Mouse (Mus musculus) c-Kit-positive CD71-positive TER-119-positive erythroid progenitor cells, embryonic 14.5 days (primary cell): ENCODE measurements around the gene Rimklb.
A peak's percentile ranks its signal among the peaks of the same experiment; 100 is the strongest.
"Not testable (repeated sequence)": the region's sequence is repeated elsewhere in the genome, so short reads cannot be mapped to it uniquely, and the experiment has no call there.

Experiments used
- DNase-seq: peaks from one replicate; pipeline ENCODE4 v3.0.0-alpha.2; 2013; ENCODE audit warnings: low spot score

Gene Rimklb

DNA sequence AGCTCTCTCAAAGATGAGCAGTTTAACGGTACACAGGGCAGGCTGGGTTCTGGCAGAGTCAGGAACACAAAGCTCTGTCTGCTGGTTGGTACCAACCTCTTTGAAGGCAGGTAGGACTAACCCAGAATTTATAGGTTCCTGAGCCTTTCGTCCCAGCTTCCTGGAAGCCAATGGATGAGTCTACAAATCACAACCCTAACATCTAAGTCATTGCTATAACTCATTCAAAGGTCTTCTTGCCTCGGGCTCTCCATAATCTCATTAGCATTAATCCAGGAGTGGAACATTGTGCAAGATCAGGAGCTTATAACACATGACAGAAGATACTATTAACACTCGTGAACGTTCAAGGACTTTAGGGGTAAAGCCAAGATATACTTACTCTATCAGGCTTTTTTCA, at the start of gene Rimklb:
TSS of gene Rimklb (minus strand) at position 101 of the 400 bp plus-strand sequence.
- no peak for DNase-seq

DNA sequence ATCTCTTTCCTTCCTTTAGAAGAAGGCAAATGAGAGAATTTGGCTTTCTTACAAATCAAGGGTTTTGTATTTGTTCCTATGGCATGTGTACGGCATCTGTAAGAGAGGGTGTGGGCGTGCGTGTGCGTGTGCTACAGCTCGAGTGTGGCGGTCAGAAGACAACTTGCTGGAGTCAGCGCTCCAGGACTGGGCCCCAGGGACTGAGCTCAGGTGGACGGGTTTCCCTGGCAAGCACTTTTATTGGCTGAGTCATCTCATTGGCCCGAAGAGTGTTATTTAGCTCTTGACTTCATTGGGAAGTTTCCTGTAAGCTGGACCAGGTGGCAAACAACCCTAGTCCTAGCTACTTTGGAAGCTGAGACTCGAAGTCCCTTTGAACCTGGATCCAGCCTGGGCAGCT, 47.4 kb upstream of the Rimklb start:
- DNase-seq, result no peak

GRCm38 (mm10) chr6:122545289-122545882, 46.8 kb upstream of the Rimklb start:
- DNase-seq, result no peak

DNA sequence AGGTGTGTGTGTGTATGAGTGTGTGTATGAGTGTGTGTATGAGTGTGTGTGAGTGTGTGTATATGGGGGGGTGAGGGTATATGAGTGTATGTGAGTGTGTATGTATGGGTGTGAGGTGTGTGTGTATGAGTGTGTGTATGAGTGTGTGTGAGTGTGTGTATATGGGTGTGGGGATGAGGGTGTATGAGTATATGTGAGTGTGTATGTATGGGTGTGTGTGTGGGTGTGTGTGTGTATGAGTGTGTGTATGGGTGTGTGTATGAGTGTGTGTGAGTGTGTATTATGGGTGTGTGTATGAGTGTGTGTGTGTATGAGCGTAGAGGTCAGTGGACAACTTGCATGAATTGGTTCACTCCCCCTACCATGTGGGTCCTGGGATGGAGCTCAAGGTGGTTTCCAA, 46.1 kb upstream of the Rimklb start:
- DNase-seq, result no peak

DNA sequence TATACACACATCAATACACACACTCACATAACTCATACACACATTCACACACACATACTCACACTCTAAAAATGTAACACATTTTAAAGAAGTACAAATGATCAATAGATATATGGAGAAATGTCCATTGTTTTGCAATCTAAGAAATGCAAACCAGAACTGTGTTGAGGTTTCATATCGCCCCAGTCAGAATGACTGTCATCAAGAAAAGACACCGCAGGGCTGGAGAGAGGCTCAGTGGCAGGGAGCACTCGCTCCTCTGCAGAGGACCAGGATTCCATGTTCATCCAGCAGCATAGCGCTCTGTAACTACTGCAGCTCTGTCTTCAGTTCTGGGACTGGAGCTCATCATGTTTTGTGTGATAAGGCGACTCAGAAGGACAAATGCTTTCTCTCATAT, 45.0 kb upstream of the Rimklb start:
- DNase-seq, result no peak

DNA sequence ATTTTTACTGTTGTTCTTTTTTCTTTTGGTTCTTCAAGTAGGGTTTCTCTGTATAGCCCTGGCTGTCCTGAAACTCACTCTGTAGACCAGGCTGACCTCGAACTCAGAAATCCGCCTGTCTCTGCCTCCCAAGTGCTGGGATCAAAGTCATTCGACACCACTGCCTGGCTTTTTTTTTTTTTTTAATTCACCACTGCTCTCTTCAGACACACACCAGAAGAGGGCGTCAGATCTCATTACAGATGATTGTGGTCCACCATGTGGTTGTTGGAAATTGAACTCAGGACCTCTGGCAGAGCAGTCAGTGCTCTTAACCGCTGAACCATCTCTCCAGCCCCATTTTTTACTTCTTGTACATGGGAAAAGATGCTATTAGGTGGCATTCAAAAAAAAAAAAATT, 43.9 kb upstream of the Rimklb start:
- DNase-seq, result not testable (repeated sequence)

- no peak for DNase-seq
Measured at GRCm38 (mm10) chr6:122539564-122539963, 41.0 kb upstream of the Rimklb start.

- no peak for DNase-seq
Measured at GRCm38 (mm10) chr6:122534032-122534431, 35.5 kb upstream of the Rimklb start.

DNA sequence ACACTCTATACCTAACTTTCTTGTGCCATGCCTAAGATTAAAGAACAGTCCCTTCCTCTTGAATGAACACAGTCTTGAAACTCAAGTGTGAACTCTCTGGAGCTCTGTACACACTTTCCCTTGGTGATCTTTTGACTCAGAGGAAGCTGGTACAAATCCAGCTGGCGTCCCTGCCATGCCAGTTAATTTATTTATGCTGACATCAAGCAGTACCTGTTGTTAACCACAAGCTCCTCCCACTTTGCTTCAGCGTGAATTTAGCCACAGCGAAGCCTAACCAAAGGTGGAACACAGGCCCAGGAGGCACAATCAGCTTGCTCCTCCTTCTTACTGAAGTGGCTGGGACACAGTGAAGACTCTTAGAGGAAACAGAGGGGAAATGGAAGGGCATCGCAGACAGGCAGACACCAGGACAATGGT, 34.3 kb upstream of the Rimklb start:
- no peak for DNase-seq

GRCm38 (mm10) chr6:122531466-122532174, 33.1 kb upstream of the Rimklb start:
- no peak for DNase-seq

DNA sequence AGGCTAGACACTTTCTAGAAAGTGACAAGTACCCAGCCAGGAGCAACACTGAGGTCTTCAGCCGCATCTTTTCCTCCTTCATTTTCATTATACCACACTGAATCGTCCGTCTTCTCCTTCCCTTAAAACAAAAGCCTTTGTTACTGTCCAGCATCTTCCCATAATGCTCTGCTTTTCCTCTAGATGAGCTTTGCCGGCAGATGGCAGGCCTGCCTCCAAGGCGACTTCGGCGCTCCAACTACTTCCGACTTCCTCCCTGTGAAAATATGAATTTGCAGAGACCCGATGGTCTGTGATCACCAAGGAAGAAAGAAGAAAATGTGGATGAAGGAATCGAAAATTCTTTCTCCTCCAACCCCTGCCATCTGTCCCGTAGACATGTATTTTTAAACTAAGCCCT, 29.6 kb upstream of the Rimklb start:
- no peak for DNase-seq

GRCm38 (mm10) chr6:122527596-122527995, 29.0 kb upstream of the Rimklb start:
- DNase-seq, result no peak

- DNase-seq, result no peak
Measured at GRCm38 (mm10) chr6:122523289-122523688, 24.7 kb upstream of the Rimklb start.

- no peak for DNase-seq
Measured at GRCm38 (mm10) chr6:122522595-122522994, 24.0 kb upstream of the Rimklb start.

DNA sequence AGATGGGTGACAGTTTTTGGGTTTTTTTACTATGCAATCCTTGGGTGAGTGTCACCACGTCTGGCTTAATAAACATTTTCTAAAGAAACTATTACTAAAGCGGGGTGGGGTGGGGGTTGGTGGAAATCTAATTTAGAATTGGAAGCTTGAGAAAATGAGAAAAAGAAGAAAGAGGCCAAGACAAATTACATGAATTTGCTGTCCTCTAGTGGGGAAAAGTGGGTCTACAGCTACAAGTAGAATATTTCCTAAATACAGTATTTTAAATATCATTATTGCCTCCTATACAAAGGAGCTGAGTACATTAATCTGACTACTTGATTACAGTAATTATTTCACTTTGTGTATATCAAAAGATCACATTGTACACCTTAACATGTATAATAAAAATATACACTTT, 20.8 kb upstream of the Rimklb start:
- no peak for DNase-seq

- DNase-seq, result no peak
Measured at GRCm38 (mm10) chr6:122517668-122518067, 19.1 kb upstream of the Rimklb start.

GRCm38 (mm10) chr6:122515762-122516161, 17.2 kb upstream of the Rimklb start:
- not testable (repeated sequence) for DNase-seq

DNA sequence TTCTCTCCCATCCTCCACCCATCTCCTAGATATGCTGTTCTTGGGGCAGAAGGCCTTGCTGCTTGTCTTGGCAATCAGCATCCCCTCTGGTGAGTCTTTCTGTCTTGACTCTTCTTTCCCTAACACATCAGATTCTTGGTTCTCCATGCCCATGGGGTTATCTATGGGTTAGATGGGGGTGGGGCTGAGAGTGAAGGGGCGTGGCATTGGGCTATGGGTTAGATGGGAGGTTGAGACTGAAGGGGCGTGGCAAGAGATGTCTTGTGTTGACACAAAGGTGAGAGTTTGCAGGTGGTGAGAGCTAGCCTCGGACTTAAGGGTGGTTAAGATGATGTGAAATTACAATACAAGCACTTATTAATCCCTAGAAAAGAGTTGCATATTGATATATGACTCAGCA, 15.8 kb upstream of the Rimklb start:
- no peak for DNase-seq

- no peak for DNase-seq
Measured at GRCm38 (mm10) chr6:122512914-122513878, 14.6 kb upstream of the Rimklb start.

GRCm38 (mm10) chr6:122508494-122508893, 9.9 kb upstream of the Rimklb start:
- DNase-seq, result no peak

DNA sequence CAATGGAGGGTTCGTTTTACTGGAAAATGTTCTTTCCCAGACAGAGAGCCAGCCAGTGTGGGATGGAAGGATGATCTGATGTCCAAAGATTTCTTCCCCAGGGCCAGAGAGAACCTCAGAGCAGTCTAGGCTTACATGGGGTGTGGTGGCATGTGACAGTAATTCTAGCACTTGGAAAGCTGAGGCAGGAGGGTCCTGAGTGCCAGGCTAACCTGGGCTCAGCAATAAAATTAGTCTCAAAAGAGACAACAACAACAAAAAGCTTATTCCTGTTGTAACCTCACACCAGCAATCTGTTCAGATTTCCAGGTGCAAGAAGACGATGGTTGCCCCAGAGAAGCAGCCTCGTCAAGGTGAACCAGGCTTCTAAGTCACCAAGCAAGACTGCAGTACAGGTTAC, 7.0 kb upstream of the Rimklb start, which contains the start of gene Mfap5:
TSS of gene Mfap5 (plus strand) at position 301 of the 400 bp plus-strand sequence.
- no peak for DNase-seq

DNA sequence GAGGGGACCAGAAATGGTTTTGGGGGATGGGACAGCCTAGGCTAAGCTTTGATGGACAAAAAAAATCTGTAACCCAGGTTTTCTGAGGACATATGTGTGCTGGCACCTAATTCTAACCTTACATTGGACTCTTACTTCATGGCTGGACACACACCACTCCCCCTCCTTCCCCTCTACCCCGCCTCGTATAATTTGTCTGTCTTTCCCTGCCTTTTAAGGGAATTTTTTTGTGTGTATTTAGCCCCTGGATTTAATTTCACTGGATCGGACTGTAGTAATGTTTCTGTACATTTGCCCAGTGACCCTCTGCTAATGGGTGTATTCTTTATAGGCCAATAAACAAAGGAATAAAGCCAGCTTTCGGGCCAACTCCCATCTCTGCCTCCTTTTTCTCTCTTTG, 6.5 kb upstream of the Rimklb start:
- no peak for DNase-seq

GRCm38 (mm10) chr6:122496501-122496900, 2.1 kb downstream of the Rimklb start:
- DNase-seq, result peak; percentile 26
